Mouse (Mus musculus) adrenal gland, postnatal 14 days (tissue): ENCODE data around the gene Sntb2. TPM values are rescaled to one million over a fixed set of nuclear protein-coding genes. Genes with fewer than 3 reads are reported as not detected.
"Not testable (repeated sequence)": the region's sequence is repeated elsewhere in the genome, so short reads cannot be mapped to it uniquely, and the experiment has no call there.

Source experiments
- DNase-seq: peaks from one replicate; pipeline ENCODE4 v3.0.0; 2021; ENCODE audit warnings: mixed read lengths
- total RNA-seq: library from RNA; stranded (reverse); gene quantifications from 2 replicates; pipeline ENCODE4 v1.2.3, GENCODE M21; 2021

Sntb2 gene
- total RNA-seq, 1 experiment from 2014 or later = 24.2 TPM

DNA sequence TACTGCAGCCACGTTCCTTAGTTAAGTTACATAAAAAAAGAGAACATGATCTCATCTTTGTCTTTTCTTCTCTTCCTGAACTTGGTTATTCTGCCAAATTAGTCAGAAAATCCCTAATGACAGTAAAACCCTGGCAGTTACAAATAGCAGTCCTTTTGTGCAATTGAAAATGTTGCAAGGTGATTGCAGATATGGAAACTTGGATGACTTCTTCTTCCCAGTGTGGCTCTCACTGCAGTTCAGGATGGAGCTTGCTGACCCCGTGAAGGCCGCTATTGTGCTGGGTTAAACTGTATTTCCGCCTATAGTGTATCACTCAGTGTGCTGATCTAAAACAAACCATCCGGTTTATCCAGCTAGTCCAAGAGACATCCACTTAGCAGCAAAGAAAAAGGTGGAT, 36.4 kb downstream of the Sntb2 start:
- DNase-seq = peak; percentile 33

DNA sequence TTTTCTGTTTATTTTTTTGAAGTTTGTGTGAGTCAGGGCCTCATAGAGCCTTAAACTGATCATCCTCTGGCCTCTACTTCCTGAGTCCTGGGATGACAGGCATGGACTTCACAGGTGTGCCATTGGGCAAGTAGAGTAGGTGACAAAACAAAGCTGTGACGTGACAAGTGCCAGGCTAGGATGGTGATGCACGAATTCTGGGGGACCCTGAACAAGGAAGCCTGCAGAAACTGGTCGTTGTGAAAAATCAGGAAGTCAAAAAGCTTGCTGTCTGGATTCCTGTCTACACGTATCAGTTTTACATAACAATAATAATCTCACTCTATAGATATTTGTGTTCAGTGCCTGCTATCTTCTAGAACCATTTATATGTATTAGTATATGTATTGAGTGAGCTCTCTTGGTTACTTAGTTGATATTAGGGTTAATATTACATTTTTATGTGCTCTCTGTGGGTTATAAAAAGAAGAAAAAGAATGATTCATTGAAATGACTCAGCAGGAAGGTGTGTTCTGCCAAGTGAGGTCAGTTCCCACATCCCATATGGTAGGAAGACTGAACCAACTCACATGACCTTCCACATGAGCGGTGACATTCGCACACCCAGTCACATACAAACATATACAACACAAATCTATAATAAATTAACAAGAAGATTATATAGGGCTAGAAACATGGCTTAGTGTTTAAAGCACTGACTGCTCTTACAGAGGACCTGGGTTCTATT, 37.2 kb downstream of the Sntb2 start:
- peak; percentile 21 for DNase-seq

DNA sequence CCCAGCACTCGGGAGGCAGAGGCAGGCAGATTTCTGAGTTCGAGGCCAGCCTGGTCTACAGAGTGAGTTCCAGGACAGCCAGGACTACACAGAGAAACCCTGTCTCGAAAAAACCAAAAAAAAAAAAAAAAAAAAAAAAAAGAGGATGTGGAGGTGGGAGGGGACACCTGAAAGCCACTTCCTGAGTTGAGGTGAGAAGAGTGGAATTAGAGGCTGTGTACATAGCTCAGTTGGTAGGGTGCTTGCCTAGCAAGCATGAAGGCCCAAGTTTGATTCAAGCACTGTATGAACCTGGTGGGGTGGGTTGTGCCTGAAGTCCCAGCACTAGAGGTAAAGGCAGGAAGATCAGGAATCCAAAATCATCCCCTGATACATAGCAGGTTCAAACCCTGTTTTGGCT, 38.0 kb downstream of the Sntb2 start:
- DNase-seq = not testable (repeated sequence)

GRCm38 (mm10) chr8:106974754-106975153, 39.2 kb downstream of the Sntb2 start:
- no peak for DNase-seq

GRCm38 (mm10) chr8:106975764-106976163, 40.2 kb downstream of the Sntb2 start:
- DNase-seq = no peak

GRCm38 (mm10) chr8:106976436-106976835, 40.9 kb downstream of the Sntb2 start:
- DNase-seq = no peak

GRCm38 (mm10) chr8:106978755-106979251, 43.3 kb downstream of the Sntb2 start:
- DNase-seq = peak; percentile 59

GRCm38 (mm10) chr8:106985404-106985821, 49.9 kb downstream of the Sntb2 start:
- no peak for DNase-seq

- DNase-seq = peak; percentile 34
Measured at GRCm38 (mm10) chr8:106985951-106986350, 50.4 kb downstream of the Sntb2 start.

GRCm38 (mm10) chr8:106987557-106987956, 52.0 kb downstream of the Sntb2 start:
- DNase-seq = no peak

- no peak for DNase-seq
Measured at GRCm38 (mm10) chr8:106991393-106991792, 55.8 kb downstream of the Sntb2 start.

DNA sequence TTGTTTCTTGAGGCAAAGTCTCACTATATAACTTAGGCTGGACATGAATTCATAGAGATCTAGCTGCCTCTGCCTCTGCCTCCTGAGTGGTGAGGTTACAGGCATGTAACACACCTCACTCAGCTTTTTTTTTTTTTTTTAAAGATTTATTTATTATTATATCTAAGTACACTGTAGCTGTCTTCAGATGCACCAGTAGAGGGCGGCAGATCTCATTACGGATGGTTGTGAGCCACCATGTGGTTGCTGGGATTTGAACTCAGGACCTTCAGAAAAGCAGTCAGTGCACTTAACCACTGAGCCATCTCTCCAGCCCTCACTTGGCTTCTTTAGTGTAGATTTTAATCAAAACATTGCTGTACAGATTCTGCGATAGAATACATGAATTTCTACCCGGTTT, 60.8 kb downstream of the Sntb2 start:
- peak; percentile 29 for DNase-seq

- DNase-seq = no peak
Measured at GRCm38 (mm10) chr8:106997416-106997815, 61.9 kb downstream of the Sntb2 start.

DNA sequence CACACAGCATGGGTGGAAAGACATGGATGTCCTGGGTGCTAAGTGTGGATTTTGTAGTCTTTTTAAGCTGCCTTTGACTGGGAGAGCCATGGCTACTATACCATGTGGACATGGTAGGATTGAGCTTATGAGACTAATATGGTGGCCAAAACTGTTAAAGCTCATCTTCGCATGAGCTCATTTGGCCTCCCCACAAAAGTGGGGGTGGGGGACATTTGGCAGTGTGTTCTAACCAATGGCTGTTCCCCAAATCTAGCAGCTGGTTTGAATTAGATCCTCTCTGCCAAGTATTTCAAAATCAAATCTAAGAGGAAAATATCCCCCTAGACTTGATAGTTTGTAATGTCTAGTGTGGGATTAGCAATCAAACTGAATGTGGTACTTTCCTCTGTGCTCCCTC, 63.5 kb downstream of the Sntb2 start:
- no peak for DNase-seq

GRCm38 (mm10) chr8:107002532-107002931, 67.0 kb downstream of the Sntb2 start:
- peak; percentile 94 for DNase-seq

DNA sequence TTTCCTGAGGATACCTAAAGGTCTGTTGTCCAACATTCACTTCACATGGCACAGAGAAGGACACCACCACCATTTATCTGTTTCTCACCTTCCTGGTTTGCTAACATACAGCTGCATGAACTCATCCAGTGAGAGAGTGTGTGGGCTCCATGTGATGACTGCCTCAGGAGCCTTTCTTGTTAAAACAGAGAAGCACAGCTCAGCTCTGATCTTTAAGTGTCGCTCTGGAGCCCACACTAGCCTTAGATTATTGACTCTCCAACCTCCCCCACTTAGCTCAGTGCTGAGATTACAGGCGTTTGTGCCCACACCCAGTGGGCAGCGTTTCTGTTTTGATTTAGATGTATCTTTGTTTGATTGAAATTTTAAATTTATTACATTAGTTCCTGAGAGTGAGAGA, 72.2 kb downstream of the Sntb2 start:
- DNase-seq = no peak

GRCm38 (mm10) chr8:107012666-107013065, 77.1 kb downstream of the Sntb2 start:
- no peak for DNase-seq

- DNase-seq = no peak
Measured at GRCm38 (mm10) chr8:107014915-107015314, 79.4 kb downstream of the Sntb2 start.

GRCm38 (mm10) chr8:107023479-107023878, 87.9 kb downstream of the Sntb2 start:
- DNase-seq = peak; percentile 71

GRCm38 (mm10) chr8:107029310-107029709, 93.8 kb downstream of the Sntb2 start:
- no peak for DNase-seq

DNA sequence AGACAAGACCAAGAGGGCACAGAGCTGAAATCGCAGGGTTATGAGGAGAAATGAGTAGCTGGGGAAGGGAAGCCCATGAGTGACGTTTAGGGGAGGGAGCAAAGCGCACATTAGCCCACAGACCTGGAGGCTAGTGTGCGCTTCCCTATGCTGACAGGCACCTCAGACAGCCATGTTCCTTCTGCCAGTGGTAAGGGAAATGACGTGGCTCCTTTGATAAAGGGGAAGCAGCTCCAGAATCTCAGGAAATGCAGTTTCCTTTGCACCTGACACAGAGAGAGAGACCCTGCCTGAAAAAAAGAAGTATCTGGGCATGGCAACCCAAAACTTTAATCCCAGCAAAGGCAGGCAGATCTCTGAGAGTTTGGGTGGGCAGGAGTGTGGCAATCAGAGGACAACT, 94.5 kb downstream of the Sntb2 start:
- DNase-seq = no peak

DNA sequence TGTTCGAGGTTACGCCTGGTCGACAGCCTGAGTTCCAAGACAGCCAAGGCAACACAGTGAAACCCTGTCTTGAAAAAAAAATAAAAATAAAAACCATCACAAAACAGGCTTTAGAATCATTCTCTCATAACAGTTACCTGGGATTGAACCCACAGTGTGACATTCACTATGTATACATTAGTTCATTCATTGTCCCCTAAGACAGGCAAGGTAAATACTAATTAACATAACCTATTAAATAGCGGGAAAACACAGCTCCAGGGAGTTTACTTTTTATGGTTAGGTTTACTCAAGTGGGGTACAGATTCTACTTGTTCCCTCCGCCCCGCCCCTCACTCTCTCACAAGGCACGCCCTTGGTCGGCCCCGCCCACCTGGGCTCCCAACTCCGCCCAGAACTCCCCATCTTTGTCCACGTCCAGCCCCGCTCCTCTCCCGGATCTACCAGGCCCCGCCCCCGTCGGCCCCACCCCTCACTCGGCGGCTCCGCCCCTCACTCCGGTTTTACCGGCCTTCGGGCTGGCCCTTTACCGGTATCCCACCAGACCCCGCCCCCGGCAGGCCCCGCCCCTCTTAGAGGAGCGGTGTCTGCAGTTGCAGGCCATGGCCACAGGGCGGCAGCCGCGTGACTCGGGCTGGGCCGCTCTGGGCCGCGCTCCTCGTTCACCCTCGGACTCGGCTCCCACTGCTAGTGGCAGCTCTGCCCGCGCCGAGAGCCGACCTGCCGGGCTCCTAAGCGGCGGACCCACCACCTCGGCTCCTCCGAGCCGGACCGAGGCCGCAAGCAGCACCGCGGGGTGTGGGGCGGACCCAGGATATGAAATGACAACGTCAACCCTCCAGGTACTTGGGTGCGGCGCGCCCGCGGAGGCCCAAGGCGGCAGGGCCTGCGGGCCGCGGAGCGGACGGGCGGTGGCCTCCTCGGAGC, 95.4 kb downstream of the Sntb2 start, which contains the start of gene Vps4a:
Gene Vps4a (plus strand): TSS at position 573 of the 927 bp plus-strand sequence.
- DNase-seq = peak; percentile 99

DNA sequence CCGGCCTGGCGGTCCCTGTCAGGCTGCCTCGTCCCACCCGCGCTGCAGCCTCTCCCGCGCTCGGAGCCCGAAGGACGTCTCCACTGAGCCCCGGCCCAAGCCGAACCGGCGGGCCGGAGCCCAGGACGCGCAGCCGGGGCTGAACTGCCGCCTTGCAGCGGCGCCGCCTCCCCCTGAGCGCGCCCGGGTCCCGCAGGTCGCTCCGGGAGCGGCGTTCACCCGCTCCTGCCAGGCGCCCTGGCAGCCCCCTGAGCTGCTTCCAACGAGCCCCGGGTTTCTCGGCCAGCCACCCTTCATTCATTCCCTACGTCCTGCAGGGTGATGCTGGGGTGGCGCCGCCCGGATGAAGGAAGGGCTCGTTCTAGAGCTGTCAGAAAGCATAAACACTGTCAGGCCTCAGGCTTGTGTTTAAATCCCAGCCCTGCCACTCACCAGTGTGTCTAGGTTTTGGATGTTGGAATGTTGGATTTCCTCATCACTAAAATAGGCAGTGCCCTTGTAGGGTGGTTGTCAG, 96.1 kb downstream of the Sntb2 start:
- no peak for DNase-seq
